Mouse (Mus musculus) ES-E14 (cell line): ENCODE results near the gene Ager.

Experiments used
- CHD2 ChIP-seq: IDR thresholded peaks from 2 replicates; pipeline ENCODE4 v1.6.1; 2014; ENCODE audit warnings: mild to moderate bottlenecking, low read depth, low read length, inconsistent platforms
- HCFC1 ChIP-seq: IDR thresholded peaks from 2 replicates; pipeline ENCODE4 v1.6.1; 2012; ENCODE audit warnings: low read length, inconsistent platforms, borderline replicate concordance; ENCODE audit not compliant: insufficient read depth
- MAFK ChIP-seq: IDR thresholded peaks from 2 replicates; pipeline ENCODE4 v1.6.1; 2014; ENCODE audit warnings: mild to moderate bottlenecking, low read depth, low read length, inconsistent platforms; ENCODE audit not compliant: insufficient read depth
- ZC3H11A ChIP-seq: IDR thresholded peaks from 2 replicates; pipeline ENCODE4 v1.6.1; 2012; ENCODE audit warnings: low read depth, mild to moderate bottlenecking, inconsistent platforms, low read length, borderline replicate concordance

DNA sequence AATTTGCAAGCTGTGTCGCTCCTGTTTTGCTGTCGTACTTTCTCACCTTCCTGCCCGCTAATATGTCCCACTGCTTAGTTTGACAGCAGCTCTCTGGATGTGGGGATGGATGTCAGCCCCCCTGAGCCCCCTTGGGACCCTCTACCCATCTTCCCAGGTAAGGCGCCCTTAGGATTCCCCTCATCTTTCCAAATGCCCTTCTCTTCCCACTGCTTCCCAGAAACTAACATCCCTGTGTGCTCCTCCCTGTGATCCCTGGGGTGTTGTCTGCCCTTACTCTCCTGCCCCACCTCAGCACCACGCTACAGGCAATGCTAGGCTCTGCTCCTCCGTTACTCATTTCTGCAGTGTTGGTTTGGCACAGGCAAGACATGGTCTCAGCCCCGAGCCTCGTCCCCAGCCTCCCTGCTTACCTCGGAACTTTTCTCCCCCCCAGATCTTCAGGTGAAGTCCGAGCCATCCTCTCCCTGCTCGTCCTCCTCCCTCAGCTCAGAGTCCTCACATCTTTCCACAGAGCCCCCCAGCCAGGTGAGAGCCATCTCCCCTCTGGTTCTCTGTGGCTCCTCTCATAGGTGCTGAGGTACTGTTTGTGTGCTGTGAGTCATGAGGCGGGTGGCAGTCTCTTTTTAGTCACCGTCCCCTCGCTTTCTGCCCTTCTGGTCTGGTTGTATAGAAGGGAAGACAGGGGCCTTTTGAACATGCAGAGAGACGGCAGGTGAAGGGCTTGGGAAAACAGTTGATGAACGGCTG, 50.7 kb downstream of the Ager start:
- no peak for TF ChIP-seq ZC3H11A
- no peak for TF ChIP-seq CHD2
- no peak for TF ChIP-seq HCFC1
- no peak for TF ChIP-seq MAFK
